Mouse (Mus musculus) retina, postnatal 7 days (tissue): Measurements from ENCODE around the gene Edem3.
"Not testable (repeated sequence)": the region's sequence is repeated elsewhere in the genome, so short reads cannot be mapped to it uniquely, and the experiment has no call there.

Experiments
- DNase-seq: peaks from one replicate; pipeline ENCODE4 v3.0.0-alpha.2; 2012; ENCODE audit warnings: low read depth, low spot score

Edem3 gene

DNA sequence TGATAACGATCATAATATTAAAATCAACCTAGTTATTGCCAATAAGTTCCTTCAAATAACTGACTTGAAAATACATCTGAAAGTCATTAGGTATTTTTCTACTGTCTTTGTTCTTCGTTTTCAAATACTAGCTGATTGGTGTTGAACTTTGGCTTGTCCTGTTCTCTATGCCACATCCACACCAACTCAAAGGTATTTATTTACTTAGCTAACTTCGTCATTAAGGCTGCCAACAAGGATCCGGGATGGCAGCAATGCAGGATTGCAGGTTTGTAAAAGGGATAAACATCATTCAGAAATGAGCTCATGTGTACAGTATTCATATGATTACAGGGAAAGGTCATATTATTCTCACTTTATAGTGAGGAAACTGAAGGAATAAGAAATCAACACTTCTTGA, 2.2 kb upstream of the Edem3 start:
- no peak for DNase-seq

DNA sequence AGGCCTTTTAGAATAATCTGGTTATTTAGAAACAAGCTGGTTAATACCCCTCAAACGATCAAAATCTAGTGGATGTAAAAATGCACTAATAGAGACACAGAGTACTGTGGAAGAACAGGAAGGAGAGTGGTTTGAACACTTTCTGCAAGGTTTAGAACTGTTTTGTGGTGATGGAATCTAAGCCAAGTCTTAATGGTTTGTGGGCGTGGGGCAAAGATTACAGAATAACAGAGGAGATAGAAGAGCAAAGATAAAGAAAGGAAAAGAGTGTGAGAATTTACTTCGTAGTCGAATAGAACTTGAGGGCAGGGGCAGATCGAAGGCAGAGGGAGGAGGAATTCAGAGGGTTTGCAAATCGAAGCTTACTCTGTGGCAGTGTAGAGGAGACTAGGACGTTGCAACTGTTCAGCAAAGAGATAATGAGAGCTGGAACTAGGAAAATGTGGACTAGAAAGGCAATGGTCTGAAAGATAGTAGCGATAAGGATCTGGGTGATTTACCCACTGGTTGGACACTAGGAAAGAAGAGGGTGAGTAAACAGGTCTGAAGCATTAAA, 1.7 kb upstream of the Edem3 start:
- no peak for DNase-seq

DNA sequence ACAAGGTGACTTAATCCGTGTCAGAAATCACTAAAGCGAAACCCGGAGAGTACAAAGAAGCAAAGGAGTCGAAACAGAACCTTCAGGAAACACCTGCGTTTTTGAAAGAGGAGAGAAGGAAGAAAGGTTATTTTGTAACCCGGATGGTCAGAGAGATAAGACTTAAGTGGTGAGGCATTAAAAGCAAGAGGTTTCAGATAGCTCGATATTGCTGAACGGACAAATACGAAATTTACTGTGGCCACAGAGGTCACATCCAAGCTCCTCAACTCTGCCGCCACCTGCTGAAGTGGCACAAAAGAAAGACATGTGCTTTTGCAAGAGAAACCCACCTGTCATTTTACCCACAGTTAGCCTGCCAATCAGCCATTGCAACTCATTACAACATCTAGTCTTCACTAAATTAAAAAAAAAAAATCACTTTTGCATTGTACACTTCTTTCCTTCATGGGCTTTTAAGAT, 1.1 kb upstream of the Edem3 start:
- DNase-seq, result no peak

DNA sequence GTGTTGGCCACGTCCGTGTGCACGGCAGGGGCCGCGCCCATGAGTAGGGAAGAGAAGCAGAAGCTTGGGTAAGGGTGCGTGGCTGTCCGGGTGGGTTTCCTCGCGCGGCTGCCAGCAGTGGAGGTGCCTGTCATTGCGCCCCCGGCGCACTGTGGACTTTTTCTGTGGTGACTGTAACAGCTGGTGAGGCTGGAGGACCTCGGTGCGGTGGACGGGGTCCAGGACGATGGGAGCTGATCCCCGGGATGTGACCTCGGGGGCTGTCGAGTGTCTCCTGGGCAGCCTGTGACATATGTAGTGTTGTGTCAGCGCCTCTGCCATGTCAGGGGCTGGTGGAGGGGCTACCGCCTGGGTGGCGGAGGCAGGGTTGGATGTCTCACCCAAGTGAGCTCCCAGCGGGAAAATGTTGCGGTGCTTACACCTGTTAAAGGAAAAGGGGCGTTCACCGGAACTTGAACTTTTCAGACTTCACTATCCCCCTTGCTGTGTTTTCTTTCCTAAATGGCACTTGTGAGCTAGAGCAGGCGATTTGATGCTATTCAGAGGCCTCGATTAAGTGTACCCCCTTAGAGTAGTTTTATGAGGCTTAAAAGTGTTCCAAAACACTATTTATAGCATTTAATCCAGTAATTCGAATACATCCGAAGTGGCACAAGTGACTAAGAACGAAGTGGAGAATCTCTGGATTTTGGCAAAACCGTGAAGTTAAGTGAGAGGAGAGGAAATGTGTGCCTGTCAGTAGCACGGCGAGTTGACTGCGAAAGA, 671 bp downstream of the Edem3 start:
- DNase-seq, result no peak

DNA sequence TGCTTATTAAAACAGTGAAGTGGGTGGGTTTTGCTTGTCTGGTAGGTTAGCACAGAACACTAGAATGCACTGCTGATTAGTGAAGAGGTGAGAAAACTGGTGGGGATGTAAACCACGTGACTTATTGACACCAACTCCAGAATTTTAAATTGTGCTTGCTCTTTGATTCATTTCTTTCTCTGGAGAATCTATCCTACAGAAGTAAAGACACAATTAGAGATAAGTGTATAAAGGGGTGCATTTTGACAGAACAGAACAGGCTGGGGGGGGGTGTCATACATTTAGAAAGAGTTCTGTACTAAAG, 1.2 kb downstream of the Edem3 start:
- DNase-seq, result no peak

DNA sequence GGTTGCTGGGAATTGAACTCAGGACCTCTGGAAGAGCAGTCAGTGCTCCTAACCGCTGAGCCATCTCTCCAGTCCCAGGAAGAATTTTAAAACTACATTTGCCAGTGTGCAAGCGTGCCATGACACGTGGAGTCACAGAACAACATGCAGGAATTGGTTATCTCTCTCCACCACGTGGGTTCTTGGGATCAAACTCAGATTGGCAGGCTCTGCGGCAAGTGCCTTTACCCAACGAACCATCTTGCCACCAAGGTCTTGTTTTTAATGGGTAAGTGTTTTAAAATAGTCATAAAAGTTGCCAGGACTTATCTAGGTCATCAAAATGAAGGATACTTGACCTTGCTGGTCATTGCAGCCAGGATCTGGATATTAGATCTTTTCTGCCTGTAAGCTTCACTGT, 3.1 kb downstream of the Edem3 start:
- no peak for DNase-seq

DNA sequence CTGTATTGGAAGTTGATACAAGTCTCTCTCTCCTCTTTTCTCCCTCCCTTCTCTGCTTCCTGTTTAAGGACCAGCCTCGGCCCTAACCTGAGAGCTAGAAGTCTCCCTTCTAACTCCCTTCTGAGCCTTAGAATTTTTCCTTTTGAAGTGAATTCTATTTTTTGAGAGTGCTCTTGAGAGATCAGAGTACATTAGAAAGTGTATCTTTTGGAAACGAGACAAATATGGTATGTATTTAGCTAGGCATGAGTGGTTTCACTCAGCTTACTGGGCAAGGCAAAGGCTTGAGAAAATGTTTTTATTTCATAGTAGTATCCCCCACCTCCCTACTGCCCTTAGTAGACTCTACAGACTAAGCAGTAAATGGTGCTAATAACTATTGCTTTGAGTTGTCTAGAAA, 3.8 kb downstream of the Edem3 start:
- no peak for DNase-seq

DNA sequence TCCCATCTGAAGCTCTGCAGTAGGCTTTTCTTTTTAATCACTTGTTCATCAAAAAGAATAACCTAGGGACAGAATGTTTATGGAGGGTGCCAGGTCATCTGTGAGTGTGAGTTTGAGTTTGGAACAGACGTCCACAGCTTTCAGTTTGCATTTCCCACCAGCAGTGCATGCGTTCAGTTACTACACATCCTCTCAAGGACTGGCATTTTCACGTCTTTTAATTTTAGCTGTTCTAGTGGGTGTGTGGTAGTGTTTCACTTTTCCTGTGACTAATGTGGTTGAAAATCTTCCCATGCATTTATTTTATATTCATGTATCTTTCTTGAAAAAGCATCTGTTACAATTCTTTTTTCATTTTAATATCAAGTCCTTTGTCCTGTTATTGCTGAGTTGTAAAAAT, 9.1 kb downstream of the Edem3 start:
- DNase-seq, result no peak

DNA sequence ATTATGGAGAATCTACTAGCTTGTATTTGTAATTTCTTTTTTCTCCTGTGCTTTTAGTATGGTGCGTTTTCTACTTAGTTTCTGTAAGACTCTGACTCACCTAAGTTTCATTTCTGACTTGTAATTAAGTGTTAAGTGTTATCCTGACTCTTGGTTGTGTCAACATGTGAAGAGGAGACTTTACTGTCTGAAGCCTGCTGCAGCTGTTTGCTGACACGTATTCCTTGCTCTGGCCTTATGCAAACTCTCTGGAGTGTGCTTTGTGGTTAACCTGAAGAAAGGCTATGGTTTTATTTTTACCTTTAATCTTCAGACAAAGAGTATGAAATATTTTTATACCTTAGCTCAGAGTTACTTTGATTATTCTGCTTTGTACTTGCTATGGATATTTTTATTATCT, 11.0 kb downstream of the Edem3 start:
- no peak for DNase-seq

DNA sequence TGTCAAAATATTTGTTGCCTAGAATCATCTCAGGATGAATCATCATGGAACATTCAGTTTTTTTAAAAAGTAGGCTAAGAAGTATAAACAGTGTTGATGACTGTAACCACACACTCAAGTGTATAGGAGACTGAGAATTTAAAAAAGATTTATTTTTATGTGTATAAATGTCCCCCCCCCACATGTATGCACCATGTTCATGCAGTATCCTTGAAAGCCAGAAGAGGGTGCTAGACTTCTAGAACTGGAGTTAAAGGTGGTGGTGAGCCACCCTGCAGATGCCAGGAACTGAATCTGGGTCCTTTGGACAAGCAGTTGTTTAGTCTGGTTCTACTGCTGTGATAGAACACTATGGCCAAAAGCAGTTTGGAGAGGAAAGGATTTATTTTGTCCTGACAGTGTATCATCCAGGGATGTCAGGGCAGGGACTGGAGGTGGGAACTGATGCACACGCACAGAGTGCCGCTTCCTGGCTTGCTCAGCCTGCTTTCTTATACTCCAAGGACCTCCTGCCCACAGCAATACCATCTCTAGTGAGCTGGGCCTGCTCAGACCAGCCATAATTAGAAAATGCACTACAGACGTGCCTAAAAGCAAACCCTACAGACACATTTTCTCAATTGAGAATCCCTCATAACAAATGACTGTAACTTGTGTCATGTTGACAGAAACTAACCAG, 11.9 kb downstream of the Edem3 start:
- no peak for DNase-seq

DNA sequence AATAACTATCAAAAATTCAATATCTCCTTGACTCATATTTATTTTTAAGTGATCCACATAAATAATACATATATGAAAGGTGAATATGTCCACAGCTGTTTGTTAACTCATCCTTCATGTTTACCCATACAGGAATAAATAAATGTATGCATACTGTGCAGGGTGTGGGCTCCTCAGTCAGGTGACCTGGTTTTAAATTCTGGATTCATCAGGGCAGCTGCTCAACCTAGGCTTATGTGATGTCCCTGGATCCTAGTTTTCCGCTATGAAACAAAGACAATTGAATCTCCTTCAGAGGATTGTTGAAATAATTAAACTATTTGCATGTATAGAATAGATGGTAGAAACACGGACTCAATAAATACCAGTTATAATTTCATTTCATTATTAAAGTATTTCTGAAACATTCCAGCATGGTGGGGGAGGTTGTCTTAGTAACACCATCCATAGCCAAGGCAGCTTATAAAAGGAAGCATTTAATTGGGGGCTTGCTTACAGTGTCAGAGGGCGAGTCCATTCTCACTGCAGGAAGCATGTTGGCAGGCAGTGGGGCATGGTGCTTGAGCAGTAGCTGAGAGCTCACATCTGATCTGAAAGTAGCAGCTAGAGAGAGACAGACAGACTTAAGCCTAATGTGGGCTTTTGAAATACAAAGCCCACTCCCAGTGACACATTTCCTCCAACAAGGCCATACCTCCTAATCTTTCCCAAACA, 14.2 kb downstream of the Edem3 start:
- DNase-seq, result no peak

DNA sequence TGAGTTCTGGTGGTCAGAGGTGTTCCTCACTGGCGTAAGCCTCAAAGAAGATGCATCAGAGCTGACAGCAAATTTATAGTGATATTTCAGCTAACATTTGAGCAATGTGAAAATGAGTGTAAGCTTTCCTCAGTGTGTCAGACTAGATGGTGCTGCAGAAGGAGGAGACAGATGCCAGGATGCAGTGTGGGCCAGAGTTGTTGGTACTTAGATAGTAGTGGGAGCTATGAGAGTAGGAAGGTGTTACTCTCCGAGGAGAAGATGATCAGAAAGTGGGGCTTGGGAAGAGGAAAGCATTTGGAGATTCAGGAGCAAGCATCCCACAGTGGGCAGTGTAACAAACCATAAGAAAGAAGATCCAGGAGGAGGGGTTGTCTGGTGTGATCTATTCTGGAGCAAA, 22.4 kb downstream of the Edem3 start:
- DNase-seq, result no peak

DNA sequence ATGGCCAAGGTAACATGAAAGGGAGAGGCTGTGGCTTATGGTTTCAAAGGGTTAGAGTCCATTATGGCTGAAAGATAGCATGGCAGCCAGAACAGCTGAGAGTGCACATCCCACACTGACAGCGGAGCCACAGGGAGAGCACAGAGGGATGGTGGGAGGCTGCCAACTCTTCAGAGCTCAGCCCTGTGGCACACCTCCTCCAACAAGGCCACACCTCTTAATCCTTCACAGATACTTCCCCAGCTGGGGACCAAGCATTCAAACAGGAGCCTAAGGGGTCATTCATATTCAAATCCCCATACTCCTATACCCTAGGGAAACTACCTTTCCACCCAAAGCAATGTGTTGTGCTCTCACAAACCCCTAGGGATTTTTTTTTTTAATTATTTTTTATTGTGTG, 23.4 kb downstream of the Edem3 start:
- DNase-seq, result no peak

DNA sequence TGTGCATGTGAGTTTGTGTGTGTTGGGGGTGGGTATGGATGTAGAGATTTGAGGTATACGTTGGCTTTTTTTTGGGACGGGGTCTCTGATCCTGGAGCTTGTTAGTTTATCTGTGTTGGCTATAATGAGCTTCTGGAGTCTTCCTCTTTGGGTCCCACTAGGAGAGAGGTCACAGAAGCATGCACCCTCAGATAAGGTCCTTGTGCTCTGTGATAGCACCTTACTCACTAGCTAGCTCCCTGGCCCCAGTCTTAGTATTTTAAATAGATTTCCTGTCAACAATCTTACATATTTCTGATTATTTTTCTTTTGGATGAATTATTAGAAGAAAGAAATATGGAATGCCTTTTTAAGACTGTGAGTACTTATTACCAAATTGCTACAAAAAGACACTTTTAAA, 24.1 kb downstream of the Edem3 start:
- DNase-seq, result no peak

DNA sequence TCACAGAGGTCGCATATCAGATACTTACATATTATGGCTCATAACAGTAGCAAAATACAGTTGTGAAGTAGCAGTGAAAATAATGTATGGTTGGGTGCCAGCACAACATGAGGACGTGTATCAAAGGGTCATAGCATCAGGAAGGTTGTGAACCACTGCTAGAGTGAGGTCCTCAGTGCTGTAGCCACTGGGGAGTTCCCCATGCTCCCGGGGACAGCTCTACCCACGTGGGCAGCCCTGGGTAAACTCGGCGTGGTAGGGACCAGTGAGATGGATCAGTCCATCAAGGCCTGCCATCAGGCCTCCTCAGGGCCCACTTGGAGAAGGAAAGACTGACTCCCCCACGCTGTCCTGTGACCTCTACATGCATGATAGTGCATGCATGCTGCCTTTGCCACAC, 26.3 kb downstream of the Edem3 start:
- no peak for DNase-seq

DNA sequence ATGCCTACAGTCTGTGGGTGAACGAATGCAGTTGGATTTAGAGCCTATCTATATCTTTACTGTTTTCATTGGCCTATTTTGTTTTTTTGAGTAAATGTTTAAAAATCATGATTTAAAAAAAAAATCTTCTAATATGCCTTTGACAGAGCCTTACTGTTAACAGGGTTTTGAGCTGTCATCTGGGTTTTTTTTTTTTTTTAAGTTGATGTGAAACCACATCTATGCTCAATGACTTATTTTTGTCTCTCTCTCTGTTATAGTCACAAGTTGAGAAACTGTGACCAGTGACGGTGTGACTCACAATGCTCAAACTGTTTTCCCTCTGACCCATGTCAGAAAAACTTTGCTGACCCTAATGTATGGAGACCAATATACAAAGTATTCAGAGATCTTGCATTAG, 28.2 kb downstream of the Edem3 start:
- no peak for DNase-seq

DNA sequence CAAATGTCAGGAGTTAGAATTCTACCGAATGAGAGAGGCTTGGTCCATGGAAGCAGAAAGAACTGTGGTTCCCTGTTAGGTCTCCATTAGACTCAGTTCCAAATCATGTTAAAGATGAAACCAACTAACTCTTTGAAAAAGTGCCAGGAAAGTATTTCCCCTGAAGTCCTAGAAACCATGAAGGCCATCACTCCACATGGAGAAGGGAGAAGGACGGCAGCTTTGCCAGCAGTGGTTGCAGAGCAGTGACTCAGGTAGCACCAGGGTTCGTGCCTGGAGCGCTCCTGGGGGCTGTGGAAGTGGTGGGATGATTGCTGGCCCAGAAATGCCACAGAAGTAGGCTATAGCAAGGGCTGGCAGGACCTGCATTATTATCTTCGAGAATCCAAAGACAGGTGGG, 31.2 kb downstream of the Edem3 start:
- no peak for DNase-seq

DNA sequence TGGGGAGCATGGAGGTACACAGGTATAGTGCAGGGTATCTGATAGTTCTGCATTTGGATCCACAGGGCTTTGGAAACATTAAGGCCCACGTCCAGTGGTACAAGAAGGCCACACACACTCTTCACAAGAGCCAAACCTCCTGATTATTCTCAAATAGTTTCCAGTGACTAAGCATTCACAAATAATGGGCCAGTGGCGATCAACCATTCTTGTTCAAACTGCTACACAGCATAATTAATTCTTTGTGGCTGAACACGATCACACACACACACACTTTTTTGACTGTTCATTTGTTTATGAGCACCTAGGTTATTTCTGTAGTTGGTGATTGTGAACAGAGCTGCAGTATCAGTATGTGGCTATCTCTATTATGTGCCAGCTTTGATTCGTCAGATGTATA, 34.0 kb downstream of the Edem3 start:
- no peak for DNase-seq

DNA sequence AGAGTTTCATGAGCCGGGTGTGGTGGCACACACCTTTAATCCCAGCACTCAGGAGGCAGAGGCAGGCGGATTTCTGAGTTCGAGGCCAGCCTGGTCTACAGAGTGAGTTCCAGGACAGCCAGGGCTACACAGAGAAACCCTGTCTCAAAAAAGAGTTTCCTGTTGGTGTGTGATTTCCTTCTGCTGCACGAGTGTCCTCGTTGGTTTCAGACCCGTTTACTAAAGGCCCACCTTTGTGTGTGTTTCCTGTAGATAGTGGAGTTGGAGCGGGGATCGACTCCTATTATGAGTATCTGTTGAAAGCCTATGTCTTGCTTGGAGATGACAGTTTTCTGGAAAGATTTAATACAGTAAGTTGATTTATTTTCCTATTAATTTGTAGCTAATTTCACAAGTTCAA, 36.9 kb downstream of the Edem3 start:
- DNase-seq, result not testable (repeated sequence)

DNA sequence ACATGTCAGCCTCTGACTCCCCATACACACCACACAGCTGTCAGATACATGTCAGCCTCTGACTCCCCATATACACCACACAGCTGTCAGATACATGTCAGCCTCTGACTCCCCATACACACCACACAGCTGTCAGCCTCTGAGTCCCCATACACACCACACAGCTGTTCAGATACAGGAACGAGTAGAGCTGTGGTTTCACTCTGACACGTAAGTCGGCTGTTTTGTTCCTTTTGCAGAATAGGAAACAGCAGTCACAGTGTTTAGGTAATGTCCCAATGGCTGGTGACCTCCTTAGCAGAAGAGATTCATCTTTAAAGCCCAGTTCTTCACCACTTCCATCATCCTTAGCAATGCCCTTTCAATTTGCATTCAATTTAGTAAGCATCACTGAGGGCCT, 47.6 kb downstream of the Edem3 start:
- DNase-seq, result not testable (repeated sequence)

DNA sequence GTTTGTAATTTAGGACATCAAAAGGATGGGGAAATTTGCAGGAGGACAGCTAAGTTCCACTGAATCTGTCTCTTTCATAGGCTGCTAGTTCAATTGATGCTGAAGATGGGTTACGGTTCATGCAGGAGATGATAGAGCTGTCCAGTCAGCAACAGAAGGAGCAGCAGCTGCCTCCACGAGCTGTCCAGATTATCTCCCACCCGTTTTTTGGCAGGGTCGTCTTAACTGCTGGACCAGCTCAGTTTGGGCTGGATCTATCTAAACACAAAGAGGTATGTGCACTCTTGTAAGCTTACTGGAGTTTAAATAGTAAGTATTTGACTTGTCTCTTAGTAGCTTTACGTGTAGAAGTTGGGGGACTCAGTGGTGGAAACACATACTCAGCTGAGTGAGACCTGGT, 52.1 kb downstream of the Edem3 start:
- no peak for DNase-seq

DNA sequence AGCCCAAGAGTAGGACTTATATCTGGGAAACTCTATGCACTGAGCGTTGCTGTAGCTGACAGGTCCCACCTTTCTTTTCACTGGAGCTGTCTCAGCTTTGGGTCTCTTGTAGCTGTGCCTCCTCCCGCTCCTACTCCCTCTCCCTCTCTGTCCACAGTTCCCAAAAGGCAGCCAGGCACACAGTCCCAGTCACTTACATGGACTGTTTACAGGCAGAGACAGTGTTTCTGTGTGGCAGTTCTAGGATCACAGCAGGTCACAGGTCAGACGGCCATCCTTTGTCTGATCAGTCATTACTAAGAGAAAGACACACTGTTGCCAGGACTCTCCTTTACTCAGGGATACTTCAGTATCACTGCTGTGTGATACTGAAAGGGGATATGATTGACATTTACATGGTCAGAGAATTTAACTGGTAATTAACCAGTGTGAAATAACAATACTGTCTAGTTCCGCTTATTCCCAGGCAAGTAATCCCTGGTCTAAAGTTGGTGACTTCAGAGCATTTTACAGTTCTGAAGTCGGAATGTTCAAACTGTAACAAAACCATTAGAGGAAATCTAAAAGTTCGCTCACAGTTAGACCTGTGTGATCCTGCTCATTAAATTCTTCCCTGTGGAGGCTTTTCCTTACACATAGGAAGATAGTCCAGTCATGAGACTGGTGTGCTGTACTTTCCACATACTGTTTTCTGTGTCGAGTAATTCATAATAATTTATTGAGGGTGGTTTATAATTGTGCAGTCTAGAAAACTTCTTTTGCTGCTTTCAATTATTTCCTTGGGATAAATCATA, 55.7 kb downstream of the Edem3 start:
- DNase-seq, result no peak
